Mouse (Mus musculus): ENCODE results near the gene Zfp553.

DNA sequence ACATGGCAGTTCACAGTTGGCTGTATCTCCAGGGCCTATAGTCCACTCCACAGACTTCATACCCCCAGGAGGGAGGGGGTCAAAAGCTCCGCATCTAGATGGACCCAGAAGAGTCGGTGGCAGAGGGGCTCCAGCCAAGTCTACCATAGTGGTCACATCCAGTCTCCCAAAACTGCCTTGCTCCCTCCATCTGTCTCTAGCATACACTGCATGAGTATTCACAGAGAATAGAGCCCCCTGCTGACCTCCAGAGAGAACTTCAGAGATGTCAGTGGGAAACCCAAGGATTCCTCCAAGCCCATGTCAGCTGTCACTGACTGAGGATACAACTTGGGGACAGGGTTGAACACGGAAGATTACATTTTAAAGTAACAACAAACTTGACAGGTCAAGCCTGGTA is 47.3 kb upstream of the Zfp553 start:
- no peak for TF ChIP-seq CTCF (IDR thresholded peaks at IDR 0.05; ENCODE audit: control insufficient read depth, insufficient read depth, insufficient read length)
- no peak for TF ChIP-seq CEBPB (IDR thresholded peaks at IDR 0.05; ENCODE audit: low read depth)
- no peak for TF ChIP-seq MAX (IDR thresholded peaks at IDR 0.05)
- no peak for TF ChIP-seq USF1 (IDR thresholded peaks at IDR 0.05; ENCODE audit: low read depth)
- no peak for TF ChIP-seq MYOG (IDR thresholded peaks at IDR 0.05; ENCODE audit: control insufficient read depth, extremely low read depth, insufficient read length)
- TF ChIP-seq MYOD1 (IDR thresholded peaks at IDR 0.05; ENCODE audit: control insufficient read depth, insufficient read length, low read depth), result no peak

All from C2C12 (cell line).